Mouse (Mus musculus) erythroblast, adult 5-6 weeks (primary cell): Measurements from ENCODE around the gene Rbm38. TPM values are rescaled to one million over a fixed set of nuclear protein-coding genes. Genes with fewer than 3 reads are reported as not detected.

Experiments used
- ATAC-seq: replicated peaks from 2 replicates; pipeline ENCODE4 v1.8.0; 2016; ENCODE audit warnings: moderate number of reproducible peaks, mild to moderate bottlenecking, moderate TSS enrichment, inconsistent platforms; ENCODE audit not compliant: poor library complexity, low FRiP score, severe bottlenecking
- total RNA-seq, 2 experiments: library from RNA; stranded (forward) in 1 of 2; stranded (reverse) in 1 of 2; fragments of 150-400 nt in 1 of 2; fragments of 200-764, 138-1000 nt in 1 of 2; gene quantifications; 2 replicates each; pipeline versions ENCODE4 v1.2.3 to v1.2.4; 2015 to 2017; ENCODE audit warnings: low replicate concordance in 2 of 2

Gene Rbm38
- total RNA-seq, 2 experiments from 2014 or later = 855 to 1,106 TPM

DNA sequence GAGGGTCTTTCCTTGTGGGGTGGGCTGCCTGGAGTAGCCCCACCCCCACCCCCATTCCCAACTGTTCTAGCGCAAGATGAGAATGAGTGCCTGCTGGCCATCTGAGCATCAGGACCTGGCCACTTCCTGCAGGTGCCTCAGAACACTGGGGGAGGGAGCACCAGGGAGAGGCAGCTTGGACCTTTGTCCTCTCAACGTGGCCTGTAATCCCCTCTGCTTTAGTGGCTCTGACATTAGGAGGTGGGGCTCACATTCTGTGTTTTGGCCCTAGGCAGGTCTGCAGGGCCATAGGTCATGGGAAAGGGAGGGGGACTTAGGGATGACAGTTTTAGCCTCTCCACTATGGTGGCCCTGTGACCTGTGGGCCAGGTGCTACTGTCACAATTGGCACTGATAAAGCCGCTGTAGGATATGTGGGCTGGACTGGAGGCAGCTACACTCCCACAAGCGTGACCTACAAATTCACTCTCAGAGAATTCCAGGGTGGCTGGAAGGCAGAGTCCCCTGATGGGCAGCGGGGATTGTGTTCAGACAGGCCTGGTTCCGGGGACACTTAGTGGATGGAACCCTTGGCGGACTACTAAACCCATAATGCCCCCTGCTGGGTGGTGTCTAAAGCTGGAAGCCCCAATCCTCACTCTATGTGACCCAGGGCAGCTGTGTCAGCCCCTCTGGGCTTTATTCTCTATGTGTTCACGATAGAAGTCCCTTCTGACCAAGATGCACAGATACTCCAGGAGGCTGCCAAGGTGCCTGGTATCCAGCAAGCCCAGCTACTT, 30.5 kb downstream of the Rbm38 start:
- 0 out of 2 replicates have a peak, but pooled peaks have one; percentile 32 for ATAC-seq

DNA sequence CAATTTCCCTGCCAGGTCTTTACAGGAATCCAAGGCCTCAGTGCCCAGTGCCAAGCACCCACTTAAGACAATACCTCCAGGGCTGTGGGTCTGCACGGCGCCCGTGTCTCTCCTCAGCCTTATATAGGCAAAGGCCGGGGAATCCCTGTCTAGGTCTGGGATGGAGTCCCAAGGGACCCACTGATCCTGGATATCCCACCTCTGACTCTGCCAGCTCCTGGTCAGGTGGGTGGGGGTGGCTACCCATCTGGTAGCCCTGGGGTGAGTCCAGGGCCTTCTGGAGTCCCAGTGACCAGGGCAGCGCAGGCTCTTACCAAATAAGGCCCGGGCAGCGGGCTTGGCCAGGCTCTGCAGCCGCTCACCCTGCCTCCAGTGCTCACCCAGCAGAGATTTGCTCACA, 32.6 kb downstream of the Rbm38 start:
- ATAC-seq = no peak

DNA sequence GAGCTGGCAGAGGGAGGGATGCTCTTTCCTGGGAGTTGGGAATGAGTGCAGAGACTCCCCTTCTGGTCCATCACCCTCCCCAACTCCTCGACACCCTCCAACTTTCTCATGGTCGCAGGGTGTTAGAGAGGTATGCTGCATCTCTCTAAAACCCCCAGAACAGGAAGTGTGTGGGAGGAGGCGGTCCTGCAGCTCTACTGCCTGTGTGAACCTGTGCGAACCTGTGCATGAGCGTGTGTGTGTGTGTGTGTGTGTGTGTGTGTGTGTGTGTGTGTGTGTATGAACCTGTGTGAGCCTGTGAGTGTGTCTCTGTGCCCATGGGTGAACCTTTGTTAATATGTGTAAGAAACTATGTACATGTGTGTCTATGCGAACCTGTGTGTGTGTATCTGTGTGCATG, 33.5 kb downstream of the Rbm38 start:
- no peak for ATAC-seq

DNA sequence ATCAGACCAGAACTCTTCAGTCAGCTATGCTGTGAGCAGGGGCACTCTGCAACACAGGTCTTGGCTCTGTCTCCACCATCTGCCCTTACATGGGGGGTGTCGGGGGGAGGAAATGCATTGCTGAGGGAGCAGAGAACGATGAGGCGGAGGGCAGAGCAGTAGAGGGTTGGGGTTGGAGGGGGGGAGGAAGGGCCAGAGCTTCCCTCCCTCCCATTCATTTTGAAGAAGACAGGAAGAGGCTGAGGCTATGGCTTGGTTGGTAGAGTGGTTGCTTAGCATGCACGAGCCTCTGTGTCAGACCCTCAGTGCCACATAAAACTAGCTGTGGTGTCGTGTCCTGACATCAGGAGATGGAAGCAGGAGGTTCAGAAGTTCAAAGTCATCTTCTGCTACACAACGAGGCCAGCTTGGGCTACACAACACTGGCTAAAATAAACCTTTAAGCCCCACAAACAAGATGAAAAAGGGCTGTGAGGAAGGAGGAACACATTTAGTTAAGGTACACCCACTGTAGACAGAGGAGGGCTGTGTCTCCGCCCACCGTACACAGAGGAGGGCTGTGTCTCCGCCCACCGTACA, 36.1 kb downstream of the Rbm38 start:
- ATAC-seq = no peak

DNA sequence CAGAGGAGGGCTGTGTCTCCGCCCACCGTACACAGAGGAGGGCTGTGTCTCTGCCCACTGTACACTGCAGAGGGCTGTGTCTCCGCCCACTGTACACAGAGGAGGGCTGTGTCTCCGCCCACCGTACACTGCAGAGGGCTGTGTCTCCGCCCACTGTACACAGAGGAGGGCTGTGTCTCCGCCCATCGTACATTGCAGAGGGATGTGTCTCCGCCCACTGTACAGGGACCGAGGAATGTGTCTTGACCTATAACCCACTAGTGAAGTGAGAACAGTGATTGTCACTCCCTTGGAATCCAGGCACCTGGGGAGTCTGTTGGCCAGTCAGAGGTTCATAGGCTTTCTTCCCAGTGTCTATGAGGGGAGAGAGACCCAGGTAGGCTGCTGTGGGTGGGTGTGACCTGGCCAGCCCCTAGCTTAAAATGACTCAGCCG, 36.6 kb downstream of the Rbm38 start:
- peak; percentile 78 for ATAC-seq

DNA sequence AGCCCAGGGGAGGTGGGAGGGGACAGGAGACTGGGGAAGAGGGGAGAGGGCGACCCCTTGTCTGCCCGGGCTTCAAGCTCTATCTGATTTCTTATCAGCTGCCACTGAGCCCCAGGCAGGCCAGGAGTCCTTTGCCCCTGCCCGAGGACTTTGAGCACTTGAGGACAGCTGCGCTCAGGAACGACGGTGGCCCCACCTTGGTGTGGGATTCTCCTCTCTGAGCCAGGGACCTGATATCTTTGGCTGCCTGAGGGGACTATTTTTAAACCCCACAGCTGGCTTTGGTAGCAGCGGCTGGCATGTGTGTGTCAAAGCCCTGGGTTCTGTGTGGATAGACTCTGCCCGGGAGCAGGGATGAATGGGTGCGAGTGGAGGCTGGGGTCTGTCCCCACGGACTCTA, 37.3 kb downstream of the Rbm38 start:
- ATAC-seq = no peak

DNA sequence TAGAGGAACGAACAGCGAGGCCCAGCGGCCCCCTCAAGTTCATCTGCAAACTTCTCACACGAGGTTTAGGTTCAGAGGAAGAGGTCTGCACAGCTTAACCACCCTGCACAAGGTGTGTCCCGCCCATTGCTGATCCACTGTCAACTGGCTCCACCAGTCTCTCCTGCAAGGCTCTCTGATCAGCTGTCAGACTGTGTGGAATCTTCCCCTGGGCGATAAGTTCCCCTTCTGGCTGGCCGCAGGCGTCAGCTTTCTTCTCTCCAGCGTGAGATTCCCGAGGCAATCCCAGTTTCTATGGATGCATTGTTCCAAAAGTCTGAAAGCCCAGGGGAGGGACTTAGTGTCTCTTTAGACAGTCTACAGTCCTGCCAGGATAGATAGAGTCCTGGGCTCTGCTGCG, 38.0 kb downstream of the Rbm38 start:
- no peak for ATAC-seq

DNA sequence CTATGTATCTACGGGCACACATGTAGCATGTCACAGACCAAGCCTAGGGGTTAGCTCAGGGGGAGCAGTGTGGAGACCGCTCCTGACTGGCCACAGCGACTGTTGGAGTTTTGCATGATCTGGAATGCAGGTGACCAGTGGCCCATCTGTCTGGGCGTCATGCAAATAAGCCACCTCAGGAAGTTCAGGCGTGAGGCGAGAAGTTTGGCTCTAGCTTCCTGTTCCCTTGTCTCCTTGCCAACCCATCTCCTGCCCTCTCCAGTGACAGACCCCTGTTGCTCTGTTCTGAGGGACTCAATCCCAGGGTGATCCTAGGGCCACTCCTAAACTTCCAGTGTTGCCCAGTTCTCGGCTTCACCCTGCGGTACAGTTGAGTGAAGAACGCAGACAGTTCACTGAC, 40.2 kb downstream of the Rbm38 start:
- ATAC-seq = no peak

DNA sequence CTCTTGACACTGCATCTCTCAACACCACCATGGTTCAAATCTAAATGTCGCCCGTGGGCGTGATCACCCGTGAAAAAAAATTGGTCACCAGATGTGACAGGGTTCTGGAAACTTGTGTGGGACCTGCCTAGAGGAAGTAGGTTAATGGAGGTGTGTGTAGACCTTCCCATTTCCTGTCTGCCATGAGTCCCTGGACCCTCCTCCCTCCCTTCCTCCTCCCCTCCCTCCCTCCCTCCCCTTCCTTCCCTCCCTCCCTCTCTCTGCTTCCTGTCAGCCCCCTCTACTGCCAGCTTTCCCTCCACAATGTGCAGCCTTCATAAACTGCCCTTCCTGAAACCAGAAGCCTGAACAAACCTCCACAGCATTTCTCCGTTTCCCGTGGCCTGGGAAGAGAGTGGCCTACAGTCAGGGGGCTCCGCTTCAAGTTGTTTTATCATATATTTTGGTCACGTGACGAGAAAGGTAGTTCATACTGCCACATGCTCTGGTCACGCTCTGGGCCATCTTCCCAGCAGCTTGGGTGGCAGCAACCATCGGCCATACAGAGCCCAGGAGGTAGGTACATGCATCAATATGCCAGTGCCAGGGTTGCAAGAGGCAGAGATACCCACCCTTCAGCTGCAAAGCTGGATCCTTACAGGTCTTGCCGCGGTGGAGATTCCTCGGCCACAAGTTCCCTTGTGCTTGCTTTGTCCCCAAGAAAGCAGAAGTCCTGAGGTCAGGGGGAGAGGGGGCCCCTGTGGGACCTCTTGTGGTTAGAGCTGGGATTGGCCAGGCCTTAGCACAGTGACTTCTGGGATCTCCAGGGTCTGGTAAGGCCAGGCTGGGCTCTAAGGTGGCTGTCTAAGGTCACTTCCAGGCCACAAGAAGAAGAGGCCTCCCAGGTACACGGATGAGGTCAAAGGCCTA, 41.4 kb downstream of the Rbm38 start:
- peak; percentile 59 for ATAC-seq

DNA sequence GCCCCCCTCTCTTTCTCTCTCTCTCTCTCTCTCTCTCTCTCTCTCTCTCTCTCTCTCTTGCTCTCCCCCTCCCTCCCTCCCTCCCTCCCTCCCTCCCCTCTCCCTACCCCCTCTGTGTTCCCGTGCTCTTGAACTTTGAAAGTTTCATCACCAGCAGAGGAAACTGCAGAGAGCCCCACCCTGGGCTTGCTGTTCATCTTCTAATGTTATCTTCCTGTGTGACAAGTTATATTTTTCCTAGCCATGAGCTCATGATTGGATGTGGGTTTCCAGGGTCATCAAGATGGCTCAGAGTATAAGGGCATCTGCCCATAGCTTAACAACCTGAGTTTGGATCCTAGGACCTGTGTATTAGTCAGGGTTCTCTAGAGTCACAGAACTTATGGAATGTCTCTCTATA, 42.9 kb downstream of the Rbm38 start:
- ATAC-seq = no peak

DNA sequence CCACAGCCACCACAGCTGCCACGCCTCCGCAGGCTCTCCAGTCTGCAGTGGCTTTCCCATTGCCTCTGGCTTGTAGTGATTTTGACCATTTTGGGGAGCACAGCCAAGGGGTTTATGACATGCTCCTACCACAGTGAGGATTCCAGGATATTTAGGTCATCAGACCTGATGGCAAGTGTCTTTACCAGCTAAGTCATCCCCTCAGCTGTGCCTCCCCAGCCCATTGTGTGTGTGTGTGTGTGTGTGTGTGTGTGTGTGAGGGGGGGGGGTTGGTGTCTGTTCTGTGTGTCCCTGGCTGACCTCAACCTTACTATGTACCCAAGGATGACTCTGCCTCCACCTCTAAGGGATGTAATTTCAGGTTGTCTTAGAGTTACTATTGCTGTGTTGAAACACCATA, 44.6 kb downstream of the Rbm38 start:
- no peak for ATAC-seq

DNA sequence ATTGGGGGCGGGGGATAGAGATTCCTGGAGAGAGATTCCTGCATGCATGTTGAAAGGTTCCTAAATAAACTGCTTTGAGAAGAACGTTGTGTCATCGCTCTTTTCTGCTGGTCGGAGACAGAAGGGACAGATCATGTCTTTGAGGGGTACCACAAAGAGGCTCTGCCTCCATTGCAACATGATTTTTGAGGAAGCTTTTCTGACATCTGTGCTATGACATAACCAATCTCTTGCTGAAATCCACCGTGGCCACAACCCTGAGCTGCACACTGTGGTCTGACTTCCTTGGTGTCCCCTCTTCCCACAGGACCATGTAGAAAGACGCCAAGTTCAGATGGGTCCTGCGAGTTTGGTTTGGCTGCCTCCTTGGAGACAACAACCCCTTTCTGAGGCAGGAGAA, 52.6 kb downstream of the Rbm38 start:
- ATAC-seq = no peak

DNA sequence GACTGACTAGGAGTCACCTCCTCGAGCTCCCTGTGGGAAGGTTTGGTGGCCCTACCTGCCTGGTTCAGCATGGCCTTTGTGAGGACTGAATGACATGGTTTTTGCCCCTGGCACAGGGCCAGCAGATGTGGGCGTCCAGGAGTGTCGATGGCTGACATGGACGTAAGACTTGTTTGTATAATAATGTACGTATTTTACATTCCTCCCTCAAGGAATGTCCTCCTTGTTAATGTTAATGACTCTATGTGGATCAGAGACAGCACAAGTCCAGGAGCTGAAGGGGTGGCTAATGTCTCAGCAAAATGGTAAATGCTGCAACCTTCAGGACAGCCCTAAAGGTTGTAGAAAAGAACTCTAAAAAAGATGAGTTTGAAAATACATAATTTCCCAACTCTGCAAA, 53.4 kb downstream of the Rbm38 start:
- ATAC-seq = no peak

DNA sequence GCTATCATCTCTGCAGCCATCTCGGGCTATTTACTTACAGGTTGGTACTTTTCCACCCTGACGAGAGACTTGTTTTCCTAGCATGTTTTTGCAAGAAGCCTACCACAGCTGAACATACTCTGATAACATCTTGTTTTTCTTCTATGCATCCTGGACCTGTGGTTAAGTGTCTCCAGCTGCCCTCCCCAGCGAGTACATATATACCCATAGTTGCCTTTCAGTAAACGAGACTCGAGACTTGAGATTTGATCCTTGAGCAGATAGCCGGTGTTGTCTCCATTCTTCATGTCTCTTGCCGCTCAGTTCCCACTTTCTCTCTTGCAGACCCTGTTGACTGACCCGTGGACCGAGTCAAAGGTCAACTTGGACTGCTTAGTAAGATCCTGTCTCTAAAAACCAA, 56.6 kb downstream of the Rbm38 start:
- ATAC-seq = no peak

DNA sequence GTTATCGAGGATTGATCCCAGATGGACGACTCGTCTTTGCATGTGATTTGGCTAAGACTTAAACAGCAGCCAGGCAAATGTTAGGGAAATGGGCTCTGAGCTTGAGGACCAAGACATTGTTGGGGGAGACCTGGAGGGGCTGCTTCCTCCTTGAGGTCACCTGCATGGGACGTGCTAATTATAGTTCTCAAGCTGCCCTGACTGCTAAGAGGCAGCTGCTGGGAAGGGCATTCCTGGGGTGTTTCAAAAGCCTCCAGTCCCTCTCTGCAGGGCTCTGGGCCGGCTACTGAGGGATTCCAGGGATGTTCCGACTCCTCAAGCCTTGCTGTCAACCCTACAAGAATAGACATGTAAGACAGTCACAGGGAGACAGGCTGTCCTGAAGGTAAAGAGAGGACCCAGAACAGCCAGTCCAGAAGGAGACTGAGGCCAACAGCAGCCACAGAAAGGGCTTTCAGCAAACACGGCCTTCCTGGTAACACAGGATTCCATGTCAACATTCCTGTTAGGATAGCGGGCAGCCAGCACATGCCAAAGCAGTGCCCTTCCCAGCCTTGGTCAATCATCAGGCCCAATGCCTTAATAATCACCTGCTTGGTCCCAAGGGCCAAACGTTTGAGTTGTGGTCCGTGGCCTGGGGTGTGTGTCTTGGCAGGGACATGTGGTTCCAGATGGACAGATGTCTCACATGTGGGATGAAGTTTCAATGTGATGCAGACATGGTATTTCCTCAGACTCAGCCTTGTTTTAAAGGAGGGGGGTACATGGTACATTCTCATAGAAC, 59.7 kb downstream of the Rbm38 start:
- no peak for ATAC-seq

DNA sequence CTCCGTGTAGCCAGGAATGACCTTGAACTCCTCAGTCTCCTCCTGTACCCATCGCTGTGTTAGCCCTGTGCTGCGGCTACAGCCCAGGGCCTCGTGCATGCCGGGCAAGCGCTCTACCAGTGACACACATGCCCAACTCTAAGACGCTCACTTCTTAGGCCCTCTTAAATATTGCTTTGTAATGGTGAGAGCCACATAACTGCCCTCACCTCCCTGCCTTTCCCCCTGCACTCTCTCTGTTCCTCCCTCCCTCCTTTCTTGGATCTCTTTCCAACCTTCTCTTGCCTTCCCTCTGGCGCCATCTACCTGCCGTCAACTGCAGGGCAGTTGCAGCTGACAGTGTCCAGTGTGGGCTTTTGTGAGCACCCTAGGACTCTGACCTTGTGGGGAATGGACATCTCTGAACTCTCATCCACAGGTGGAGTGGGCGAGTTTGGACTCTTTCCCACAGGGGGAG, 60.5 kb downstream of the Rbm38 start:
- peak; percentile 91 for ATAC-seq

DNA sequence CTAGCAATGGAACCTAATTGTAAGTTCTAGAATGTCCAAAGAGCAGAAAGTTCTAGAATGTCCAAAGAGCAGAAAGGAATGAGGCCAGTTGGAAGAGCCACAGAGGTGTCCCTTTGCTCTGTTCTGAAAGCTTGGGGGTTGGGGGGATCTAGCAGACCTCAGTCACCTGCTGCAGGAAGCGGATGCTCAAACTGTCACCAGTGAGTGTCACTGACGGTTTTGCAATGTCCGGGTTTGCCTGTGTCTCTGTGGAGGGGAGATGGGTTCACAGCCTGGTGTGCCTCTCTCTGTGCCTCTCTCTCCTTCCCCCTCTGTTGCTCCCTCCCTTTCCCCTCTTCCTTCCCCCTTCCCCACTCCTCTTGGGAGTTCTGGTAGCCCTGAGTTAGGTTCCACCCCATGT, 62.4 kb downstream of the Rbm38 start:
- ATAC-seq = no peak

DNA sequence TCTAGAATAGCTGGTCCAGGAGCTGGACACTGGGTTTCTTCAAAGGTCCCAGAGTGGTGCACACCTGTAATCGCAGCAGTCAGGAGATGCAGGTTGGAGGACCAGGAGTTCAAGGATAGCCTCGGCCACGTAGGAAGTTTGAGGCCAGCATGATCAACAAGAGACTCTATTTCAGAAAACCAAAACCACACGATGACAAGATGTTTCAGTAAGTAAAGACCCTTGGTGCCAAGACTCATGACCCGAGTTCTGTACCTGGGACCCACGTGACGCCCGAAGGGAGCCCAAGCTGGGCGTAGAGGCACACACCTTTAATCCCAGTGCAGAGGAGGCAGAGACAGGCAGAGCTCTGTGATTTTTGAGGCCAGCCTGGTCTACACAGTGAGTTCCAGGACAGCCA, 62.8 kb downstream of the Rbm38 start:
- no peak for ATAC-seq

DNA sequence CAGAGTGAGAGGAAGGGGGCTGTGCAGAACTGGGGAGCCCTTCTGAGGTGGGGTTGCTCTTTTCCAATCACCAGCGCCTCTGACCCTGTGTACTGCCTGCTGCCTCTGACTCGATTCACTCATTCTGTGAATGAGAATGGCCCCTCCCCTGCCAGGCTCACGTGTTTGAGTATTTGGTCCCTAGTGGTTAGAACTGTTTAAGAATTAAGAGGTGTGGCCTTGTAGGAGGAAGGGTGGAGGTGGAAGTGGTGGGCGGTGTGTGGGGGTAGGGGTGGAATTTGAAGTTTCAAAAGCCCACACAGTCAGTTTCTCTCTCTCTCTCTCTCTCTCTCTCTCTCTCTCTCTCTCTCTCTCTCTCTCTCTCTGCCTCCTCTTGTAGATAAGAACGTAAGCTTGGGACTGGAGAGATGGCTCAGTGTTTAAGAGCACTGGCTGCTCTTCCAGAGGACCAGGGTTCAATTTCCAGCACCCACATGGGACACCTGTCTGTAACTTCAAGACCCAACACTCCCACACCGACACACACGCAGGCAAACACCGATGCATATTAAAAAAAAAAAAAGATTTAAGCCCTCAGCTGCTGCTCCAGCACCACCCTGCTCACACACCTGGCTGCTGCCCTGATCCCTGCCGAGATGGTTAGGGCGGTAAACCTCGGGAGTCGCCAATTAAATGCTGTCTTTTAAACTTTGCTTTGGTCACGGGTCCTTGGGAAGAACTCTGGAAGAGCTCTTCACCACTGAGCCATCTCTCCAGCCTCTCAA, 63.6 kb downstream of the Rbm38 start:
- ATAC-seq = no peak
